Mouse (Mus musculus) thymus, adult 2 months (tissue): ENCODE measurements at regions not wholly inside any gene's neighbourhood (a gene's known extent, or its start where the extent isn't known, plus 50 kb on each side); places are given as distances from the start of the nearest gene placed in this dataset.
"Not testable (repeated sequence)": the region's sequence is repeated elsewhere in the genome, so short reads cannot be mapped to it uniquely, and the experiment has no call there.

Experiments used
- DNase-seq: peaks from one replicate; pipeline ENCODE4 v3.0.0; 2021
- H3K27ac ChIP-seq: fragments of 200-500 bp; 2 replicates; pipeline ENCODE4 v1.5.1; 2012; ENCODE audit warnings: low read length, control low read depth; ENCODE audit not compliant: control insufficient read depth, insufficient read depth
- H3K27me3 ChIP-seq: fragments of 200-500 bp; 2 replicates; pipeline ENCODE4 v1.6.1; 2012; ENCODE audit warnings: mild to moderate bottlenecking, low read length, moderate library complexity, mixed read lengths; ENCODE audit not compliant: control insufficient read depth, insufficient read depth
- H3K36me3 ChIP-seq: fragments of 200-500 bp; 2 replicates; pipeline ENCODE4 v1.6.1; 2012; ENCODE audit warnings: mild to moderate bottlenecking, low read length, moderate library complexity; ENCODE audit not compliant: control insufficient read depth, insufficient read depth
- H3K4me1 ChIP-seq: fragments of 200-500 bp; replicated peaks from 2 replicates; pipeline ENCODE4 v1.6.1; 2012; ENCODE audit warnings: low read length; ENCODE audit not compliant: control insufficient read depth, insufficient read depth
- H3K4me3 ChIP-seq: fragments of 200-500 bp; 2 replicates; pipeline ENCODE4 v1.5.1; 2012; ENCODE audit warnings: mild to moderate bottlenecking, low read length, control low read depth, moderate library complexity; ENCODE audit not compliant: control insufficient read depth, insufficient read depth
- CTCF ChIP-seq: fragments of 200-500 bp; IDR thresholded peaks from 2 replicates; pipeline ENCODE4 v1.5.1; 2012; ENCODE audit warnings: mild to moderate bottlenecking, control low read depth, low read length, moderate library complexity, borderline replicate concordance; ENCODE audit not compliant: control insufficient read depth, poor library complexity, insufficient read depth; ENCODE audit errors: extremely low read depth
- POLR2A ChIP-seq: fragments of 200-500 bp; IDR thresholded peaks from 2 replicates; pipeline ENCODE4 v1.6.1; 2012; ENCODE audit warnings: mild to moderate bottlenecking, low read length, control low read depth, moderate library complexity; ENCODE audit not compliant: control insufficient read depth, poor library complexity, insufficient read depth; ENCODE audit errors: extremely low read depth
- WGBS: fragments of 180-500 bp; shearing (Covaris S2); methylation state at CpG from one replicate; pipeline ENCODE4 v1.1.7; 2018; 5-methylcytosine and 5-hydroxymethylcytosine counted together

DNA sequence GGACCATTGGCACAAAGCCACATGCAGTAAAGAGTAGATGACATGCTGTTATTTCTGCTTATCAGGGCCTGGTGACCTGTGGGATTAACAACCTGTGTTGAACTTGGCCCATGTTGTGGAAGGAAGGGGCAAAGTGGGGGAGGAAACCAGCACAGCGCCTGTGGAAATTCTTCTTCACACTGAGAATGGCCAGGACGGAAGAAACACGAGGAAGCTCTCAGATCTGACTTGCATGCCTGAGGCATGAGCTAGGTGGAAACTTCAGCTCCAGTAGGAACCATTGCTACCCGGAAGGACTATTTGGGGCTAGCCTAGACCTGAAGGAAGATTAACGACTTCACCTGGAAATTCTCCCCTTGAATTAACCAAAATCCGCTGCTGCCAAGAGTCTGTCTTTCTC lies 88.5 kb upstream of the Akt3 start:
- H3K4me3 ChIP-seq = no peak overlapping the region
- 79% methylated on average over 6 of the region's 6 CpGs for WGBS

GRCm38 (mm10) chr1:177345540-177345939 lies 87.5 kb upstream of the Akt3 start:
- TF ChIP-seq POLR2A (no peak), CTCF (no peak)
- no peaks in the 10 kb centered on the region for H3K27me3 ChIP-seq
- H3K4me3 ChIP-seq = no peak overlapping the region
- no peaks in the 10 kb centered on the region for H3K36me3 ChIP-seq
- WGBS = 43% methylated on average over 6 of the region's 6 CpGs
- 0 out of 2 replicates have a peak, but pooled peaks cover 2% of the 10 kb centered on the region for H3K4me1 ChIP-seq
- no peak for DNase-seq
- H3K27ac ChIP-seq = no peak overlapping the region

More for the DNA sequence above, 88.5 kb upstream of the Akt3 start:
- no peak for DNase-seq
- Histone ChIP-seq H3K27me3 (no peaks in the 10 kb centered on the region), H3K27ac (no peak overlapping the region; the same call in 1 of the 2 replicates), H3K36me3 (no peaks in the 10 kb centered on the region), H3K4me1 (0 out of 2 replicates have a peak, but pooled peaks cover 2% of the 10 kb centered on the region)
- TF ChIP-seq POLR2A (no peak), CTCF (no peak)

- WGBS = 42% methylated on average over 4 of the region's 4 CpGs
- Histone ChIP-seq H3K27ac (no peak overlapping the region), H3K4me3 (no peak overlapping the region), H3K4me1 (peaks cover 6% of the 10 kb centered on the region), H3K36me3 (no peaks in the 10 kb centered on the region), H3K27me3 (no peaks in the 10 kb centered on the region)
- TF ChIP-seq POLR2A = no peak
- no peak for TF ChIP-seq CTCF
- DNase-seq = no peak
Measured at GRCm38 (mm10) chr1:177343949-177344348, 85.9 kb upstream of the Akt3 start.

GRCm38 (mm10) chr1:177343121-177343520 lies 85.1 kb upstream of the Akt3 start:
- H3K4me1 ChIP-seq = peaks cover 11% of the 10 kb centered on the region
- no peaks in the 10 kb centered on the region for H3K27me3 ChIP-seq
- no peaks in the 10 kb centered on the region for H3K36me3 ChIP-seq
- H3K27ac ChIP-seq = no peak overlapping the region
- no peak for TF ChIP-seq POLR2A
- TF ChIP-seq CTCF = no peak
- 27% methylated on average over 6 of the region's 6 CpGs for WGBS
- DNase-seq = no peak
- H3K4me3 ChIP-seq = no peak overlapping the region

DNA sequence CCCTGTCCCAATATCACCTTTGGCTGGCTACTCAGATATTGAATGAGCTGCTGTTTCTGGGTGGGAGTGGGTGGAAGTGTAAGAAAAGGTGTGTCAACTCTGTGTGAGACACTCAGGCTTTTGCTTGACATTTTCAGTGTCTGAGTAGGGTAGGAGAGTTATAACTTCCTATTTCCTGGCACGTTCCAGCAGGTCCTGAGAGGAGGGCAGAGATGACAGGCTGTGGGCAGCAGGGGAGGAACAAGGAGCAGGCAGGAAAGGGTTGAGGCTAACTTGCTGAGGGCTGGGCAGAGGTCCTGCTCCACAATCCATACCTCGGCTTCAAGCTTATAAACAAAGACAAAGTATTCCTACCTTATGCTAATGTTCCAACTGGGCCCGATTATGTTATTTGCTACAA lies 82.2 kb upstream of the Akt3 start:
- no peak overlapping the region for H3K4me3 ChIP-seq

DNA sequence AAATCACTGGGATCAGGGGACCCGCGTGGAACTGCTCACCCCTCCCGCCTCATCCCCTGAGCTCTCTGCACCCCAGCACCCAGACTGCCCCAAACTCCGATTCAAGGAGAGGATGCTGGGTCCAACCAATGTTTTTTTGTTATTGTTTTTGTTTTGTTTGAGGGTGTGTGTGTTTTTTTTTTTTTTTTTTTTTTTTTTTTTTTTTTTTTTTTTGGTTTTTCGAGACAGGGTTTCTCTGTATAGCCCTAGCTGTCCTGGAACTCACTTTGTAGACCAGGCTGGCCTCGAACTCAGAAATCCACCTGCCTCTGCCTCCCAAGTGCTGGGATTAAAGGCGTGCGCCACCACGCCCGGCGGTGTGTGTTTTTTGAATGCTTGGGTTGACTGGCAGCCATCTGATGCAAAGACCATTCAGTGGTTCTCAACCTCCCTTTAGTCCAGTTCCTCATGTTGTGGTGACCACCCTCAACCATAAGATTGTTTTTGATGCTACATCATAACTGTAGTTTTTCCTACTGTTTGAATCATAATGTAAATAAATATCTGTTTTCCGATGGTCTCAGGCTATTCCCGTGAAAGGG lies 81.3 kb upstream of the Akt3 start:
- H3K36me3 ChIP-seq, DNase-seq, H3K27me3 ChIP-seq, H3K27ac ChIP-seq: not testable (repeated sequence)
- WGBS = 72% methylated on average over 13 of the region's 13 CpGs
- H3K4me3 ChIP-seq = peak overlapping the region; percentile 79
- peaks cover 11% of the 10 kb centered on the region for H3K4me1 ChIP-seq

More for the DNA sequence above, 82.2 kb upstream of the Akt3 start:
- TF ChIP-seq CTCF = no peak
- no peak for TF ChIP-seq POLR2A
- Histone ChIP-seq H3K27ac (no peak overlapping the region), H3K4me1 (peaks cover 11% of the 10 kb centered on the region), H3K27me3 (no peaks in the 10 kb centered on the region), H3K36me3 (no peaks in the 10 kb centered on the region)
- DNase-seq = no peak
- 69% methylated on average over 3 of the region's 3 CpGs for WGBS
